Mouse (Mus musculus) activated CD4-positive, CD25-positive, alpha-beta regulatory T cell (primary cell): ENCODE data around the gene Olfr1032. TPM values are rescaled to one million over a fixed set of nuclear protein-coding genes. Genes with fewer than 3 reads are reported as not detected.

Source experiments
- polyA plus RNA-seq, 2 experiments: library from polyadenylated mRNA; unstranded; fragments of 100-300 nt; shearing (Covaris generic); gene quantifications; one replicate each; pipeline ENCODE4 v1.2.1; 2017

Gene Olfr1032
- polyA plus RNA-seq = not detected

GRCm38 (mm10) chr2:86005240-86005639 is at the start of gene Olfr1032:
Gene Olfr1032, plus strand, starts transcription at chr2:86005540.

DNA sequence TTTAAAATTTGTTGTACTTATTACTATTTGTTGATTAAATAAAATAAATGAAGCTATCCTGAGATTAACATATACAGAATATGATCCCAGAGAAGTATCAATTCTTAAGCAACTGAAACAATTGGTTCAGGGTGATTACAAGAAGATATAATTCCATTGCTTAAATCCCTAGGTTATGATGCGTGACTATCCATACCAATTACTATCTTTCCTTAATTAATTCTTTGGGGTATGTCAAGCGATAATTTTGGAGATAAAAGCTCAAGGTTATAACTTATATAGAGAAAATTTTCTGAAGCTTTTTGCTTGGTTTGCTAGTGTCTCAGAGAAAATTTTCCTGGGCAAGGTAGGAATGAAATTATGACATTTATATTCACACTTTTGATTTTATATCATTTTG is 31.7 kb upstream of the Olfr1032 start, which contains the start of gene Olfr1029:
Gene Olfr1029, plus strand, starts transcription at position 301 of the 400 bp plus-strand sequence.

GRCm38 (mm10) chr2:85978976-85979375 is 26.4 kb upstream of the Olfr1032 start, which contains the start of gene Olfr1030:
Gene Olfr1030, plus strand, starts transcription at chr2:85979276.

DNA sequence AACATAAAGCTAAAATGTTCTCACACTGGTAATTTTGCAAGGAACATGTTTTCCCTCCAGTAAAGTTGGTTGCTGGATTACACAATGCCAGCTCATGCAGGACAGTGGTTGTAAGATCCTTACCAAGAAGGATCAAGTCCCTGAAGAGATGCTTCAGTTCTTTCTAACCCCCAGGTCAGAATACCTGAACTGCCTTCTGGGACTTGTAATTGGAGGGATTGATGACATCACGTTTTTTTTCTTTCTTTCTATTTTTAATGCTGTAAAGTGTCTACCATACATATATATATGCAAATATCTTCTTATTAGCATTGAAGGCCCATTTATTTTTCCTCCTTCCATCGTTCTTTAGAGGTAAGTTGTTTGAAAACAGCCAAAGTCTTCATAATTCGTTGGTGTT is 15.3 kb upstream of the Olfr1032 start, which contains the start of gene Olfr1031:
Gene Olfr1031, plus strand, starts transcription at position 301 of the 400 bp plus-strand sequence.

DNA sequence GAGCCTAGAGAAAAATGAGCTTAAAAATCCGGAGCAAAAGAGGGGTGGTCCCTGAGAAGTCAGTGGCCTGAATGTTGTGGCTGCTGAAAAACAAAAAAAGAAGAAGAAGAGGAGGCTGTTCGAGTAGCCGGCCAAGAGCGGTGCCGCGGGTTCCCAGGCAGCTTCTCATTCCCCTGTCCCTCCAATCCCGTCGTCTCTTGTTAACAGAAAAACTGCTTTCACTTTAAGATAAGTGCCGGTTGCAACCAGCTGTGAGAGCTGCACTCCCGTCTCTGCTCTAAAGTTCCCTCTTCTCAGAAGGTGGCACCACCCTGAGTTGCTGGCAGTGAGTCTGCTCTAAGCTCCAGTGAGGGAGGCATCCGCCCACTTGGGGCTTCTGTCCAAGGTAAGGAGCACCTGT is 15.1 kb downstream of the Olfr1032 start, which contains the start of gene Olfr1033:
Gene Olfr1033, plus strand, starts transcription at position 228 of the 400 bp plus-strand sequence.

GRCm38 (mm10) chr2:86045561-86045960 is 40.2 kb downstream of the Olfr1032 start, which contains the start of gene Olfr1034:
Gene Olfr1034, plus strand, starts transcription at chr2:86045861.

Other genes starting within 250 kb of the Olfr1032 start
- gene Olfr1012, start 242.8 kb upstream of the Olfr1032 start, polyA plus RNA-seq = not detected
- not detected for gene Olfr1013, start 238.4 kb upstream of the Olfr1032 start, polyA plus RNA-seq
- not detected for gene Olfr1014, start 232.8 kb upstream of the Olfr1032 start, polyA plus RNA-seq
- under 1 TPM in 1 of 2 experiments, not detected in 1; 0.07 TPM for gene Olfr1015, start 223.5 kb upstream of the Olfr1032 start, polyA plus RNA-seq
- gene Olfr1016, start 203.0 kb upstream of the Olfr1032 start, polyA plus RNA-seq = not detected
- under 1 TPM in 1 of 2 experiments, not detected in 1; 0.50 TPM for gene Olfr1018, start 187.1 kb upstream of the Olfr1032 start, polyA plus RNA-seq
- gene Olfr1019, start 160.1 kb upstream of the Olfr1032 start, polyA plus RNA-seq = not detected
- gene Olfr1020, start 158.5 kb upstream of the Olfr1032 start, polyA plus RNA-seq = under 1 TPM in 1 of 2 experiments, not detected in 1; 0.10 TPM
- not detected for gene Olfr1022, start 136.9 kb upstream of the Olfr1032 start, polyA plus RNA-seq
- gene Olfr1023, start 119.9 kb upstream of the Olfr1032 start, polyA plus RNA-seq = not detected
- gene Olfr1024, start 100.5 kb upstream of the Olfr1032 start, polyA plus RNA-seq = not detected
- gene Olfr1025-ps1, start 90.3 kb upstream of the Olfr1032 start, polyA plus RNA-seq = under 1 TPM in 1 of 2 experiments, not detected in 1; 0.06 TPM
- gene Olfr1026, start 84.0 kb upstream of the Olfr1032 start, polyA plus RNA-seq = under 1 TPM in 1 of 2 experiments, not detected in 1; 0.31 TPM
- gene Olfr1028, start 55.1 kb upstream of the Olfr1032 start, polyA plus RNA-seq = not detected
- gene Olfr1029, start 31.6 kb upstream of the Olfr1032 start, polyA plus RNA-seq = under 1 TPM in 1 of 2 experiments, not detected in 1; 0.45 TPM
- gene Olfr1030, start 26.3 kb upstream of the Olfr1032 start, polyA plus RNA-seq = under 1 TPM in 1 of 2 experiments, not detected in 1; 1.00 TPM
- not detected for gene Olfr1031, start 15.2 kb upstream of the Olfr1032 start, polyA plus RNA-seq
- gene Olfr1033, start 15.1 kb downstream of the Olfr1032 start, polyA plus RNA-seq = 1 to 10 TPM; 1.7 to 3.3 TPM
- gene Olfr1034, start 40.3 kb downstream of the Olfr1032 start, polyA plus RNA-seq = under 1 TPM in 1 of 2 experiments, not detected in 1; 0.07 TPM
- not detected for gene Olfr1036, start 68.5 kb downstream of the Olfr1032 start, polyA plus RNA-seq
- not detected for gene Olfr1037, start 81.8 kb downstream of the Olfr1032 start, polyA plus RNA-seq
- not detected for gene Olfr1039, start 130.4 kb downstream of the Olfr1032 start, polyA plus RNA-seq
- not detected for gene Olfr1040, start 141.2 kb downstream of the Olfr1032 start, polyA plus RNA-seq
- under 1 TPM; 0.11 to 0.16 TPM for gene Olfr1042, start 156.3 kb downstream of the Olfr1032 start, polyA plus RNA-seq
- under 1 TPM; 0.13 to 0.81 TPM for gene Olfr1043, start 162.0 kb downstream of the Olfr1032 start, polyA plus RNA-seq
- gene Olfr1044, start 172.3 kb downstream of the Olfr1032 start, polyA plus RNA-seq = under 1 TPM in 1 of 2 experiments, not detected in 1; 0.49 TPM
- gene Olfr52, start 180.1 kb downstream of the Olfr1032 start, polyA plus RNA-seq = 1 to 10 TPM in 1 of 2 experiments, not detected in 1; 1.2 TPM
- under 1 TPM in 1 of 2 experiments, not detected in 1; 0.43 TPM for gene Olfr1045, start 197.5 kb downstream of the Olfr1032 start, polyA plus RNA-seq
- under 1 TPM in 1 of 2 experiments, not detected in 1; 0.17 TPM for gene Olfr1046, start 213.8 kb downstream of the Olfr1032 start, polyA plus RNA-seq
- not detected for gene Olfr1047, start 225.9 kb downstream of the Olfr1032 start, polyA plus RNA-seq
- under 1 TPM in 1 of 2 experiments, not detected in 1; 0.39 TPM for gene Olfr1048, start 234.7 kb downstream of the Olfr1032 start, polyA plus RNA-seq